Mouse (Mus musculus) heart, embryonic 10.5 days (tissue): ENCODE data around the gene Enox1. TPM values are rescaled to one million over a fixed set of nuclear protein-coding genes. Genes with fewer than 3 reads are reported as not detected.

Experiments
- DNase-seq: peaks from one replicate; pipeline ENCODE4 v3.0.0-alpha.2; 2017; ENCODE audit warnings: low spot score
- H3K27ac ChIP-seq: fragments of 300-500 bp; sonication (generic); 2 replicates; pipeline ENCODE4 v1.5.1; 2016; ENCODE audit warnings: mild to moderate bottlenecking
- H3K27me3 ChIP-seq: fragments of 300-500 bp; sonication (generic); 2 replicates; pipeline ENCODE4 v1.6.1; 2016; ENCODE audit warnings: mild to moderate bottlenecking; ENCODE audit not compliant: poor library complexity, insufficient read depth, severe bottlenecking
- H3K36me3 ChIP-seq: fragments of 300-500 bp; sonication (generic); 2 replicates; pipeline ENCODE4 v1.6.1; 2016; ENCODE audit warnings: mild to moderate bottlenecking, moderate library complexity
- H3K4me1 ChIP-seq: fragments of 300-500 bp; sonication (generic); 2 replicates; pipeline ENCODE4 v1.6.1; 2016; ENCODE audit warnings: mild to moderate bottlenecking
- H3K4me3 ChIP-seq: fragments of 300-500 bp; sonication (generic); 2 replicates; pipeline ENCODE4 v1.5.1; 2016; ENCODE audit warnings: mild to moderate bottlenecking, moderate library complexity
- H3K9me3 ChIP-seq: fragments of 300-500 bp; sonication (generic); 2 replicates; pipeline ENCODE4 v1.6.1; 2016; ENCODE audit warnings: mild to moderate bottlenecking, moderate library complexity
- WGBS: fragments of 180-500 bp; shearing (Covaris S2); methylation state at CpG from one replicate; pipeline ENCODE4 v1.1.7; 2016; 5-methylcytosine and 5-hydroxymethylcytosine counted together
- polyA plus RNA-seq: library from polyadenylated mRNA; unstranded; fragments of >200 nt; fragmentation: Nextera tagmentation; extraction: Ambion mirVana; gene quantifications from 2 replicates; pipeline ENCODE4 v1.2.1, GENCODE M21; 2016

Enox1 gene
- polyA plus RNA-seq, 1 experiment from 2014 or later = 5.8 TPM

DNA sequence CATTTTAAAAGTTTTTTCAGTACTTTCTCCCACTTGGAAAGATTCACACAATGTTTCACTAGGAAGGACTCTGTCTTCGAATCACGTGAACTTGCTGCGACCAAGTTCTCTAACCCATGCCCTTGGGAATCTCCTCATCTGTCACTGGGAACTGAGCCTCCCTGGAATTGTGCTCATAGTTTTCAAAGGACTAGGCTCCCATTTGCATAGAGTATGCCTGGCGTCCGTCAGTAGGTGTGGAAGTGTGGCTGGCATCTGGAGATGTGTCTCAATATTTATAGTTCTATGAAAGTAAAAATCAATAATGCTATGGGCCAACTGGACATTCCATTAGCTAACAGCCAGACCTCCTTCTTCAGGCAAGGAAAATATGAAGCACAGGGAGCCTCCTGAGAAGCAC, 429.5 kb downstream of the Enox1 start:
- H3K27ac ChIP-seq = no peak overlapping the region
- H3K27me3 ChIP-seq = no peaks in the 10 kb centered on the region
- 61% methylated on average over 5 of the region's 5 CpGs for WGBS
- H3K36me3 ChIP-seq = no peaks in the 10 kb centered on the region
- no peak overlapping the region for H3K4me3 ChIP-seq
- H3K4me1 ChIP-seq = peaks cover 33% of the 10 kb centered on the region
- no peak for DNase-seq
- no peaks in the 10 kb centered on the region for H3K9me3 ChIP-seq

GRCm38 (mm10) chr14:77587182-77587581, 430.6 kb downstream of the Enox1 start:
- no peak overlapping the region for H3K4me3 ChIP-seq
- H3K4me1 ChIP-seq = peaks cover 26% of the 10 kb centered on the region
- 79% methylated on average over 5 of the region's 5 CpGs for WGBS
- H3K36me3 ChIP-seq = no peaks in the 10 kb centered on the region
- DNase-seq = no peak
- H3K27ac ChIP-seq = no peak overlapping the region
- H3K27me3 ChIP-seq = no peaks in the 10 kb centered on the region
- H3K9me3 ChIP-seq = no peaks in the 10 kb centered on the region

GRCm38 (mm10) chr14:77593136-77593838, 436.7 kb downstream of the Enox1 start:
- WGBS = 89% methylated on average over 11 of the region's 11 CpGs

DNA sequence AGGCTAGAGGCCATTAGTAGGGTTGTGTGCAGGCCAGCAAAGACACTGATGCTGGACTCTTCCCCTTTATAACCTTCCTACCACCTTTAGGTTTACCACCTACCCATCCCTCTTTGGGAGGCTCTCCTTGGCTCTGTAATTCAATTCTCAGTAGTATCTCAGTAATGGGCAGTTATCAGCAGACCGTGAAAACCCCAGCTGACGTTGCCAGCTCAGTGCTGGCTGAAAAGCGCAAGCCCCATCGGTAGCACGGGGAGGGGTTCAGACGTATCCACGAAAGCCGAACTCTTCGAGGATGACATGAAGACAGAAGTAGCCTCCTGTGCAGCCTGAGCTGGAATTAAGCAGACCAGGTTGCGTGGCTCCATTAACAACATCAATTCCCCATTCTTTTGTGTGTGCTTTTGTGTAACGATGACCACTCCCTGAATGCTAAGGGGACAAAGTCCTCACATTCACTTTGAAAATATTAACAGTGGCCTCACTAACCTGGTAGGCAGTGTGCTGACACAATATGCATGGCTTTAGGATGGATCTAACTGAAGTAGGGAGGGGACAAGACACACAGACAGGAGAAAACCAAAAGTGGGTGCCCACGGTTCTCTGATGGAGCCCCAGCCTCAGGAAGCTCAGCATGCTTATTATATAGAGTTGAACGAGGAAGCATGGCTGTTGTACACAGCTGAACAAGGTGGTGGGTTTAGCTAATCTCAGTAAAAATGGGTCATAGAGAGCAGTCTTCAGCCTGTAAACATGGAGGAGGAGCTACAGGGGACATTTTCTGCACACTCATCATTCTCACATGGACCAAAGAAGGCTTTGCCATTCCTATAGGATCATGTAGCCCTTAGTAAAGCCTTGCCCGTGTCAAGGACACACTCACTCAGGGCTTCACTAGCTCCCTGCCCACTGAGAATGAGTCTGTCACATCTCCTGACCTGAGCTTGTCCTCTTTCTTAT, 439.9 kb downstream of the Enox1 start:
- H3K4me3 ChIP-seq = no peak overlapping the region
- no peaks in the 10 kb centered on the region for H3K36me3 ChIP-seq
- H3K9me3 ChIP-seq = no peaks in the 10 kb centered on the region
- no peak overlapping the region for H3K27ac ChIP-seq
- peaks cover 4% of the 10 kb centered on the region for H3K4me1 ChIP-seq
- no peaks in the 10 kb centered on the region for H3K27me3 ChIP-seq
- DNase-seq = no peak
- 87% methylated on average over 14 of the region's 14 CpGs for WGBS

More at GRCm38 (mm10) chr14:77593136-77593838, 436.7 kb downstream of the Enox1 start:
- Histone ChIP-seq H3K27ac (no peak overlapping the region), H3K4me1 (peaks cover 8% of the 10 kb centered on the region), H3K4me3 (no peak overlapping the region), H3K27me3 (no peaks in the 10 kb centered on the region), H3K36me3 (no peaks in the 10 kb centered on the region), H3K9me3 (no peaks in the 10 kb centered on the region)
- DNase-seq = no peak

DNA sequence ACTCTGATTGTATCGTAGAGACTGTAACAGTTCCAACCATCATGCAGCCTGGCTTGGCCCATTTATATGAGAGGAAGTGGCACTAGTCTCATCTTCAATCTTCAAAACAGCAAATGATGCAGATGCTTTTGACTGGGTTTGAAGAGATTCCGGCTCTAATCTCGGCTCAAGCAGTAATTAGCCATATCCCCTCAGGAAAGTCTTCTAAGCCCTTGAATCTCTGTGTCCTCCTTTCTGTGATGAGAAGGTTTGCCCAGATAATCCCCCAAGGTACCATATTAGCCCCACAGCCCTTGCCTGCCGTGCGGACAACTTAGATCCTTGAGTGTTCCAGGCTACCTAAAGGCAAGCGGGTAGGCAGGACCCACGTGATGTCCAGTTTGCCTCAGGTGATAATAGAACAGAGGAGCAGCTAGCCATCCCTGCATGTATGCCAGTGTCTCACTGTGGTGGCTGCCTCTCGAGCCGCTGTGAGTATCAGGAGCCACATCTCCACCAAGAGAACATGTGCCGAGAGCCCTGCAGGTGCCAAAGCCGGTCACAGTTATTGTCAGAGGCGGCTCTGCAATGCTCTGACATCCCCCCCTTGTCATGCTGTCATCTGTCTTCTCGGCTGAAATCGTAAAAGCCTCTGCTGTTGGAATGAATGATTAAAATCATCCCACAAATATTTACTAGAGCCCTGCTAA, 442.6 kb downstream of the Enox1 start:
- H3K4me3 ChIP-seq = no peak overlapping the region
- 75% methylated on average over 14 of the region's 14 CpGs for WGBS
- H3K4me1 ChIP-seq = peaks cover 4% of the 10 kb centered on the region

GRCm38 (mm10) chr14:77600773-77601172, 444.2 kb downstream of the Enox1 start:
- peaks cover 4% of the 10 kb centered on the region for H3K4me1 ChIP-seq
- H3K36me3 ChIP-seq = no peaks in the 10 kb centered on the region
- no peak for DNase-seq
- H3K4me3 ChIP-seq = no peak overlapping the region
- H3K27me3 ChIP-seq = no peaks in the 10 kb centered on the region
- no peaks in the 10 kb centered on the region for H3K9me3 ChIP-seq
- 89% methylated on average over 1 of the region's 1 CpGs for WGBS
- H3K27ac ChIP-seq = no peak overlapping the region

More for the DNA sequence above, 442.6 kb downstream of the Enox1 start:
- Histone ChIP-seq H3K36me3 (no peaks in the 10 kb centered on the region), H3K9me3 (no peaks in the 10 kb centered on the region), H3K27ac (no peak overlapping the region), H3K27me3 (no peaks in the 10 kb centered on the region)
- DNase-seq = no peak

DNA sequence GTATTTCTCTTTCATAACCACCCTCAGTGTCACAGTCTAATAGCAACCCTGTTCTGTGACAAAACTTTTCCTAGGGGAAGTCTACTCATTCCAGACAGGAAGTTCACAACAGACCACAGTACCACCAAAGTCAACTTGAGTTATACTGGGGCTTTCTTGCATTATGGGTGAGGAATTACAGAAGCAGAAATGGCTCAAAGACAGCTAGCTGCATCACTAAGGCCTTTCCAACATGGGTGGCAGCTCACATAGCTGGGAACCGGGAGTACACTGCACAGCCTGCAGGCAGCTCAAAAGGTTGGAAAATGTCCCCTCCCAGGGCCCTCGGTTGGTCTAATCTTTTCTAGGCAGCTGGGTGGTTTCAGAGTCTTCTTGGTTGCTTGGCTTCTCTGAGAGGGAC, 444.9 kb downstream of the Enox1 start:
- H3K27ac ChIP-seq = peak overlapping the region; percentile 3; the same call in 1 of the 2 replicates
- peaks cover 4% of the 10 kb centered on the region for H3K4me1 ChIP-seq
- H3K9me3 ChIP-seq = no peaks in the 10 kb centered on the region
- no peak overlapping the region for H3K4me3 ChIP-seq
- DNase-seq = no peak
- 66% methylated on average over 2 of the region's 2 CpGs for WGBS
- H3K36me3 ChIP-seq = no peaks in the 10 kb centered on the region
- H3K27me3 ChIP-seq = no peaks in the 10 kb centered on the region

GRCm38 (mm10) chr14:77608182-77608839, 451.7 kb downstream of the Enox1 start:
- Histone ChIP-seq H3K4me3 (no peak overlapping the region), H3K27ac (no peak overlapping the region), H3K36me3 (no peaks in the 10 kb centered on the region), H3K27me3 (no peaks in the 10 kb centered on the region), H3K4me1 (no peaks in the 10 kb centered on the region), H3K9me3 (no peaks in the 10 kb centered on the region)
- DNase-seq = no peak
- 76% methylated on average over 5 of the region's 5 CpGs for WGBS

- no peak for DNase-seq
- Histone ChIP-seq H3K9me3 (no peaks in the 10 kb centered on the region), H3K4me1 (0 out of 2 replicates have a peak, but pooled peaks cover 5% of the 10 kb centered on the region), H3K4me3 (no peak overlapping the region), H3K27me3 (no peaks in the 10 kb centered on the region), H3K36me3 (no peaks in the 10 kb centered on the region), H3K27ac (no peak overlapping the region)
- 92% methylated on average over 16 of the region's 16 CpGs for WGBS
These were observed 458.6 kb downstream of the Enox1 start for GRCm38 (mm10) chr14:77615201-77615600.

GRCm38 (mm10) chr14:77617250-77617649, 460.7 kb downstream of the Enox1 start:
- DNase-seq = no peak
- Histone ChIP-seq H3K9me3 (no peaks in the 10 kb centered on the region), H3K27me3 (no peaks in the 10 kb centered on the region), H3K27ac (no peak overlapping the region), H3K36me3 (no peaks in the 10 kb centered on the region), H3K4me1 (0 out of 2 replicates have a peak, but pooled peaks cover 5% of the 10 kb centered on the region), H3K4me3 (no peak overlapping the region)
- WGBS = 72% methylated on average over 6 of the region's 6 CpGs

DNA sequence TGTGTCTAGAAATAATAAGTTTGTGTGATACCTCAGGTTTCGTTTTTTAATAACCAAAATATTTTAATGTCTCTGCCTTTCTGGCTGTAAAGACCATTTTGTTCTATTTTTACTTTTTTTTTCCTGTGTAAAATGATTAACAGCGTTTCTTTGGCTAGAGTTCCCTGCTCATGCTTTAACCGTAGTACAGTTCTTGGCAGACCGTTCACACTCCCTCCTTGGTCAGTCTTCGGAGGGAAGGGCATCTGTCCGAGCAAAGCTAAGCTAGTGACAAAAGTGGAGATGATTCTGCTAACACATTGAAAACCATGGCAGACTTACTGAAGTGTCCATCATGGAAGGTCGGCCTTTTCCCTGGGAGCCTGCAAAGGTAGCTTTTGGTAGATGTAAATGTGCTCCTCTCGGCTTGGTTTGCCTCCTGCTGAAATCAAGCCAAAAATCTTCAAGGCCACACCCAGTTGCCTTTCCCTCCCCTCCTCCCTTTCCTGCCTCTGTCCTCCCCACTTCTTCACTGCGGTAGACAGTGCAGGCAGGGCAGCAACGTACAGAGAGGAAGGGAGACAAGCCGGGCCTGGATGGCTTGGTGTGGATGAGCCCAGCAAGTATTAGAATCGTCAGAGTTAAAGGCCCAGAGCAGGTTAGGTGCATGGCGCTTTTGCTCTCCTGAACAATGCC, 461.7 kb downstream of the Enox1 start:
- H3K9me3 ChIP-seq = no peaks in the 10 kb centered on the region
- WGBS = 69% methylated on average over 13 of the region's 13 CpGs
- H3K4me3 ChIP-seq = no peak overlapping the region
- no peak overlapping the region for H3K27ac ChIP-seq
- H3K27me3 ChIP-seq = no peaks in the 10 kb centered on the region
- H3K4me1 ChIP-seq = 0 out of 2 replicates have a peak, but pooled peaks cover 5% of the 10 kb centered on the region
- no peak for DNase-seq
- no peaks in the 10 kb centered on the region for H3K36me3 ChIP-seq
